Mouse (Mus musculus) T-helper 2 cell (primary cell): Measurements from ENCODE around the gene Tbc1d16.

Source experiments
- in situ Hi-C: fragments of 300-600 bp; cut with MboI, MseI; formaldehyde crosslinking; loops from one replicate; pipeline ENCODE4 v1.15.1; 2025; ENCODE audit warnings: high pct_unique_total_duplicates

Gene Tbc1d16

GRCm38 (mm10) chr11:119236354-119236753 is 8.1 kb upstream of the Tbc1d16 start:
- in situ Hi-C loops, result no loop called here

GRCm38 (mm10) chr11:119235596-119235995 is 7.3 kb upstream of the Tbc1d16 start:
- in situ Hi-C loops, result no loop called here

- in situ Hi-C loops, result no loop called here
These were observed 6.5 kb upstream of the Tbc1d16 start for GRCm38 (mm10) chr11:119234770-119235169.

GRCm38 (mm10) chr11:119228846-119229626 is 737 bp upstream of the Tbc1d16 start:
- in situ Hi-C loops, result no loop called here

- in situ Hi-C loops, result no loop called here
These were observed 708 bp downstream of the Tbc1d16 start for GRCm38 (mm10) chr11:119227591-119227990.

- in situ Hi-C loops, result no loop called here
These were observed 2.7 kb downstream of the Tbc1d16 start for GRCm38 (mm10) chr11:119225634-119226033.

GRCm38 (mm10) chr11:119224926-119225325 is 3.4 kb downstream of the Tbc1d16 start:
- in situ Hi-C loops, result no loop called here

- in situ Hi-C loops, result no loop called here
These were observed 5.0 kb downstream of the Tbc1d16 start for GRCm38 (mm10) chr11:119223124-119223890.

GRCm38 (mm10) chr11:119221812-119222510 is 6.3 kb downstream of the Tbc1d16 start:
- in situ Hi-C loops, result no loop called here

- in situ Hi-C loops, result no loop called here
These were observed 8.4 kb downstream of the Tbc1d16 start for GRCm38 (mm10) chr11:119219816-119220465.

- in situ Hi-C loops, result no loop called here
These were observed 10.4 kb downstream of the Tbc1d16 start for GRCm38 (mm10) chr11:119217861-119218260.

GRCm38 (mm10) chr11:119215905-119216507 is 12.3 kb downstream of the Tbc1d16 start:
- in situ Hi-C loops, result no loop called here

- in situ Hi-C loops, result no loop called here
These were observed 13.0 kb downstream of the Tbc1d16 start for GRCm38 (mm10) chr11:119215038-119215904.

GRCm38 (mm10) chr11:119213166-119213885 is 15.0 kb downstream of the Tbc1d16 start:
- in situ Hi-C loops, result no loop called here

- in situ Hi-C loops, result no loop called here
These were observed 16.5 kb downstream of the Tbc1d16 start for GRCm38 (mm10) chr11:119211604-119212309.

GRCm38 (mm10) chr11:119210321-119211100 is 17.8 kb downstream of the Tbc1d16 start:
- in situ Hi-C loops, result no loop called here

GRCm38 (mm10) chr11:119209371-119210025 is 18.8 kb downstream of the Tbc1d16 start:
- in situ Hi-C loops, result loop anchor here (5.0 kb wide), 1 partner anchor 82 kb away; no protein-coding TSS in a partner anchor
